Mouse (Mus musculus) adrenal gland, adult (tissue): ENCODE results near the gene Parp11.
A peak's percentile ranks its signal among the peaks of the same experiment; 100 is the strongest.

Experiments used
- DNase-seq, 2 experiments: peaks; one replicate each; pipeline ENCODE4 v3.0.0; 2022 to 2023; ENCODE audit warnings: low spot score in 1 of 2; ENCODE audit not compliant: inconsistent age in 2 of 2

Gene Parp11

GRCm38 (mm10) chr6:127447686-127448460, 1.2 kb downstream of the Parp11 start:
- DNase-seq = no peak

- DNase-seq = no peak
Observed at GRCm38 (mm10) chr6:127448869-127449268, 2.2 kb downstream of the Parp11 start.

GRCm38 (mm10) chr6:127449531-127450422, 3.1 kb downstream of the Parp11 start:
- DNase-seq = no peak

GRCm38 (mm10) chr6:127453407-127454343, 7.0 kb downstream of the Parp11 start:
- DNase-seq = peak; percentile 94 to 99

- DNase-seq = no peak
Observed at GRCm38 (mm10) chr6:127454344-127454707, 7.7 kb downstream of the Parp11 start.

GRCm38 (mm10) chr6:127454809-127455208, 8.2 kb downstream of the Parp11 start:
- no peak for DNase-seq

GRCm38 (mm10) chr6:127455440-127455839, 8.8 kb downstream of the Parp11 start:
- DNase-seq = no peak

GRCm38 (mm10) chr6:127456769-127457168, 10.1 kb downstream of the Parp11 start:
- no peak for DNase-seq

GRCm38 (mm10) chr6:127459776-127460175, 13.1 kb downstream of the Parp11 start:
- no peak for DNase-seq

GRCm38 (mm10) chr6:127461491-127461890, 14.9 kb downstream of the Parp11 start:
- no peak for DNase-seq

- no peak for DNase-seq
Observed at GRCm38 (mm10) chr6:127462251-127462650, 15.6 kb downstream of the Parp11 start.

GRCm38 (mm10) chr6:127463273-127464001, 16.8 kb downstream of the Parp11 start:
- DNase-seq = no peak

GRCm38 (mm10) chr6:127464523-127464922, 17.9 kb downstream of the Parp11 start:
- DNase-seq = no peak

- no peak for DNase-seq
Observed at GRCm38 (mm10) chr6:127466749-127467310, 20.2 kb downstream of the Parp11 start.

GRCm38 (mm10) chr6:127472078-127472477, 25.4 kb downstream of the Parp11 start:
- DNase-seq = peak; percentile 15 to 66

GRCm38 (mm10) chr6:127473961-127474360, 27.3 kb downstream of the Parp11 start:
- no peak for DNase-seq

- DNase-seq = no peak
Observed at GRCm38 (mm10) chr6:127475231-127475630, 28.6 kb downstream of the Parp11 start.

GRCm38 (mm10) chr6:127491046-127491445, 44.4 kb downstream of the Parp11 start:
- no peak for DNase-seq

- no peak for DNase-seq
Observed at GRCm38 (mm10) chr6:127492561-127492960, 45.9 kb downstream of the Parp11 start.

GRCm38 (mm10) chr6:127493750-127494149, 47.1 kb downstream of the Parp11 start:
- DNase-seq = no peak
